Mouse (Mus musculus): ENCODE data around the gene Ubc. TPM values are rescaled to one million over a fixed set of nuclear protein-coding genes. Genes with fewer than 3 reads are reported as not detected.

The Ubc gene
- polyA plus RNA-seq, 1 experiment from 2014 or later = 782 TPM

GRCm38 (mm10) chr5:125411972-125412530 lies 22.0 kb upstream of the Ubc start:
- Histone ChIP-seq H3K36me3 (peaks cover 26% of the 10 kb centered on the region), H3K9ac (no peak overlapping the region), H3K27ac (no peak overlapping the region), H3K9me3 (replicated peaks) (no peaks in the 10 kb centered on the region), H3K27me3 (no peaks in the 10 kb centered on the region), H3K4me1 (replicated peaks) (peaks cover 16% of the 10 kb centered on the region), H3K4me2 (no peak overlapping the region), H3K4me3 (no peak overlapping the region)
- WGBS = 61% methylated on average over 5 of the region's 5 CpGs
- no peak for ATAC-seq (replicated peaks; ENCODE audit: insufficient number of reproducible peaks, insufficient read depth, low FRiP score, low read depth)

DNA sequence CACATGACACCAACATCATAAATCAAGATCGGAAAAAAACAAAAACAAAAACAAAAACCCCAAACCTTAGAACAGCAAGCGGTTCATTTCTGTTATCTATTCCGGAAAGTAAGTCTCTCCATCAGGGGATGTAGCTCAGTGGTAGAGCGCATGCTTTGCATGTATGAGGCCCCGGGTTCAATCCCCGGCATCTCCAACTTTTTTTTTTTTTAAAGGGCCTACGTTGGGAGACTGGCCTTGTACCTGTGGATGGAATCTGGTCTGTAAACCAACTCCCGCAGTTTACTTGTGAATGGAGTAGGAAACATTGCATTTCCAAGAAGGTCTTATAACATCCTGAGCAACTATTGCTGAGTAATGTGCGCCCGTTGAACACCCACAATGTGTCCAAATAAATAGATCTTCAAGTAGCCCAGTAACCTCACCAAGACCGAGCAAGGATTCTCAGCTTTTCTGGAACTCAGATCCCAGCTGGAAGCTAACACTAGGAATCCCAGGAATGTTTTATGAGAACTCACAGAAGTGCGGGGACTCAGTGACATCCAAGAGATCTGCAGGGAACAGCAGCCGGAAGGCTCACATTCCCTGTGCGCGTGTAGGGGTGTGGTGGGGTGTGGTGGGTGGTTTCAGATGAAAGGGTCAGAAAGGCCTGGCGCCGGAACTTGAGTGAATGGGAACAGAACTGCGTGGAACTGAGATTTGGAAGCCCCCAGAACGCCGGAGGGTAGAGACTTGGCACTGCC lies 19.5 kb upstream of the Ubc start:
- 14% methylated on average over 20 of the region's 20 CpGs for WGBS
- H3K4me2 ChIP-seq = peak overlapping the region; percentile 50
- H3K36me3 ChIP-seq = peaks cover 1% of the 10 kb centered on the region
- ATAC-seq (replicated peaks; ENCODE audit: insufficient number of reproducible peaks, insufficient read depth, low FRiP score, low read depth) = no peak
- H3K9ac ChIP-seq = no peak overlapping the region
- H3K9me3 ChIP-seq (replicated peaks) = no peaks in the 10 kb centered on the region
- H3K27ac ChIP-seq = no peak overlapping the region
- peak overlapping the region; percentile 42 for H3K4me3 ChIP-seq
- H3K27me3 ChIP-seq = no peaks in the 10 kb centered on the region
- peaks cover 23% of the 10 kb centered on the region for H3K4me1 ChIP-seq (replicated peaks)

DNA sequence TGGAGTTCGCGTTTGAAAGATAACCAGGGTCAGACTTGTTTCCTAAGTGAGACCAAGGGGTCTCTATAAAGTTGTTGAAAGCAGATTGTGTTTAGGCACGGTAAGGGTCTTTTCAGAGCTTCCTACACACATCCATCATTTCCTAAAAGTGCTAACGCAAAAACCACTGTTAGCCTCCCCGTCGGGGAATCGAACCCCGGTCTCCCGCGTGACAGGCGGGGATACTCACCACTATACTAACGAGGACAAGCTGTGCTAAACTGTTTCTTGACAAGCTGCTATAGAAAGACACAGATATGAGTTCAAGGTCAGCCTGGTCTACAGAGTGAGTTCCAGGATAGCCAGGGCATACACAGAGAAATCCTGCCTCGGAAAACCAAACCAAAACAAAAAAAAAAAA lies 18.8 kb upstream of the Ubc start:
- 2% methylated on average over 13 of the region's 13 CpGs for WGBS
- Histone ChIP-seq H3K9me3 (replicated peaks) (no peaks in the 10 kb centered on the region), H3K4me2 (peak overlapping the region; percentile 50), H3K4me3 (peak overlapping the region; percentile 42), H3K27me3 (no peaks in the 10 kb centered on the region), H3K4me1 (replicated peaks) (peaks cover 24% of the 10 kb centered on the region), H3K36me3 (no peaks in the 10 kb centered on the region), H3K27ac (peak overlapping the region; percentile 19; the same call in 1 of the 2 replicates), H3K9ac (no peak overlapping the region)
- ATAC-seq (replicated peaks; ENCODE audit: insufficient number of reproducible peaks, insufficient read depth, low FRiP score, low read depth) = no peak; the same call in 1 of the 2 replicates

- Histone ChIP-seq H3K4me3 (no peak overlapping the region), H3K36me3 (no peaks in the 10 kb centered on the region), H3K27me3 (no peaks in the 10 kb centered on the region), H3K9ac (no peak overlapping the region), H3K9me3 (replicated peaks) (no peaks in the 10 kb centered on the region), H3K27ac (0 out of 2 replicates have a peak overlapping the region, but pooled peaks have one; percentile 25), H3K4me1 (replicated peaks) (peaks cover 29% of the 10 kb centered on the region), H3K4me2 (peak overlapping the region; percentile 19; the same call in 1 of the 2 replicates)
- no peak for ATAC-seq (replicated peaks; ENCODE audit: insufficient number of reproducible peaks, insufficient read depth, low FRiP score, low read depth)
- 73% methylated on average over 14 of the region's 14 CpGs for WGBS
These were observed 18.0 kb upstream of the Ubc start for GRCm38 (mm10) chr5:125407910-125408575.

GRCm38 (mm10) chr5:125407020-125407830 lies 17.2 kb upstream of the Ubc start:
- H3K4me2 ChIP-seq = peak overlapping the region; percentile 84
- peak overlapping the region; percentile 71 for H3K9ac ChIP-seq
- no peaks in the 10 kb centered on the region for H3K9me3 ChIP-seq (replicated peaks)
- H3K4me3 ChIP-seq = peak overlapping the region; percentile 68
- H3K4me1 ChIP-seq (replicated peaks) = peaks cover 29% of the 10 kb centered on the region
- ATAC-seq (replicated peaks; ENCODE audit: insufficient number of reproducible peaks, insufficient read depth, low FRiP score, low read depth) = no peak
- WGBS = 54% methylated on average over 13 of the region's 13 CpGs
- peak overlapping the region; percentile 85; the same call in 1 of the 2 replicates for H3K27ac ChIP-seq
- no peaks in the 10 kb centered on the region for H3K36me3 ChIP-seq
- no peaks in the 10 kb centered on the region for H3K27me3 ChIP-seq

GRCm38 (mm10) chr5:125406322-125407016 lies 16.5 kb upstream of the Ubc start:
- ATAC-seq (replicated peaks; ENCODE audit: insufficient number of reproducible peaks, insufficient read depth, low FRiP score, low read depth) = no peak

GRCm38 (mm10) chr5:125405546-125406248 lies 15.7 kb upstream of the Ubc start:
- Histone ChIP-seq H3K27me3 (no peaks in the 10 kb centered on the region), H3K4me3 (peak overlapping the region; percentile 68), H3K4me2 (peak overlapping the region; percentile 84), H3K27ac (peak overlapping the region; percentile 92), H3K36me3 (no peaks in the 10 kb centered on the region), H3K9me3 (replicated peaks) (no peaks in the 10 kb centered on the region), H3K9ac (peak overlapping the region; percentile 71), H3K4me1 (replicated peaks) (peaks cover 29% of the 10 kb centered on the region)
- peak; percentile 51; the same call in 1 of the 2 replicates for ATAC-seq (replicated peaks; ENCODE audit: insufficient number of reproducible peaks, insufficient read depth, low FRiP score, low read depth)
- under 1% methylated on average over 31 of the region's 31 CpGs for WGBS

More at GRCm38 (mm10) chr5:125406322-125407016, 16.5 kb upstream of the Ubc start:
- peak overlapping the region; percentile 85 for H3K27ac ChIP-seq
- peaks cover 29% of the 10 kb centered on the region for H3K4me1 ChIP-seq (replicated peaks)
- H3K9ac ChIP-seq = peak overlapping the region; percentile 71
- WGBS = 2% methylated on average over 20 of the region's 20 CpGs
- H3K4me2 ChIP-seq = peak overlapping the region; percentile 84
- H3K4me3 ChIP-seq = peak overlapping the region; percentile 68
- no peaks in the 10 kb centered on the region for H3K9me3 ChIP-seq (replicated peaks)
- no peaks in the 10 kb centered on the region for H3K27me3 ChIP-seq
- no peaks in the 10 kb centered on the region for H3K36me3 ChIP-seq

- ATAC-seq (replicated peaks; ENCODE audit: insufficient number of reproducible peaks, insufficient read depth, low FRiP score, low read depth) = peak; percentile 27; the same call in 1 of the 2 replicates
- H3K4me1 ChIP-seq (replicated peaks) = peaks cover 26% of the 10 kb centered on the region
- peak overlapping the region; percentile 56 for H3K9ac ChIP-seq
- H3K9me3 ChIP-seq (replicated peaks) = no peaks in the 10 kb centered on the region
- peak overlapping the region; percentile 84 for H3K4me2 ChIP-seq
- H3K27me3 ChIP-seq = no peaks in the 10 kb centered on the region
- H3K4me3 ChIP-seq = peak overlapping the region; percentile 68
- no peaks in the 10 kb centered on the region for H3K36me3 ChIP-seq
- under 1% methylated on average over 28 of the region's 28 CpGs for WGBS
- H3K27ac ChIP-seq = peak overlapping the region; percentile 92
These were observed 15.0 kb upstream of the Ubc start for GRCm38 (mm10) chr5:125404903-125405545.

DNA sequence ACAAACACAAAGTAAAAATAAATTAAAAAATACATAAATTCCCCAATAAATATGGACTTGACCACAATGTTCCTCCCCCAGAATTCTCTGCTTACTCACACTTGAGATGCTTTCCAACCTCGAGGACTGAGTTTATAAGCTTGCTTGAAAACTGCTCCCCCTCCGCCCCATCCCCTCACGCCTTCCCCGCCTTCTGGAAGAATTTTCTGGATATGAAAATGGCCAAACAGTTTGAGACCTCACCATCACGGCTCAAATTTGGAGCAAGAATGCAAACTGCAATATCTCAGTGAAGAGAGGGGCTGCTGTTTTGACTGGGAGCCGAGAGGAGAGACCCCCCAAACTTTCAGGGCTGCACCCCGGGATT lies 14.5 kb upstream of the Ubc start:
- Histone ChIP-seq H3K4me3 (peak overlapping the region; percentile 68), H3K9ac (peak overlapping the region; percentile 56), H3K36me3 (no peaks in the 10 kb centered on the region), H3K4me1 (replicated peaks) (peaks cover 22% of the 10 kb centered on the region), H3K4me2 (peak overlapping the region; percentile 84), H3K27ac (peak overlapping the region; percentile 92), H3K27me3 (no peaks in the 10 kb centered on the region), H3K9me3 (replicated peaks) (no peaks in the 10 kb centered on the region)
- ATAC-seq (replicated peaks; ENCODE audit: insufficient number of reproducible peaks, insufficient read depth, low FRiP score, low read depth) = no peak
- WGBS = 3% methylated on average over 7 of the region's 7 CpGs

Measured in heart, embryonic 15.5 days (tissue).